Mouse (Mus musculus): ENCODE results near the gene Rufy4. TPM values are rescaled to one million over a fixed set of nuclear protein-coding genes. Genes with fewer than 3 reads are reported as not detected.
A peak's percentile ranks its signal among the peaks of the same experiment; 100 is the strongest.

Gene Rufy4
- total RNA-seq, 2 experiments from 2014 or later: 0.12 to 1.2 TPM

DNA sequence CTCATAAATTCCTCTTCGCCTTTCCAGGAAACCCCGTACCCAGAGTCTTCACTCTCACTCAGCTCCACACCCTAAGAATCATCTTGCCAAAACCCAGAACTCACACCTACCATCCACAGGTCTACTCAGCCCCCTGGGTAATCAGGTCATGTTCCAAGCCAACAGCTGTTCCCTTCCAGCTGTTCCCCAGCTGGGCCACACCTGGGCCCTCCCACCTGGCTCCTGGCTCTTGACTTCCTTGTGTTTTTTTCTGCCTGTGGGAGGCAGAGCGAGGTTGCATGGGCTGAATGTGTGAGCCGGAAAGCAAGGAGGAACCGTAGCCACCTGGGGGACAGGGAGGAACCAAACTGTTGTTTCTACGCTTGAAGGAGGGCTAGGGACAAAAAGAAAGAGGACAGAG, 19.1 kb upstream of the Rufy4 start:
- no peak for DNase-seq

DNA sequence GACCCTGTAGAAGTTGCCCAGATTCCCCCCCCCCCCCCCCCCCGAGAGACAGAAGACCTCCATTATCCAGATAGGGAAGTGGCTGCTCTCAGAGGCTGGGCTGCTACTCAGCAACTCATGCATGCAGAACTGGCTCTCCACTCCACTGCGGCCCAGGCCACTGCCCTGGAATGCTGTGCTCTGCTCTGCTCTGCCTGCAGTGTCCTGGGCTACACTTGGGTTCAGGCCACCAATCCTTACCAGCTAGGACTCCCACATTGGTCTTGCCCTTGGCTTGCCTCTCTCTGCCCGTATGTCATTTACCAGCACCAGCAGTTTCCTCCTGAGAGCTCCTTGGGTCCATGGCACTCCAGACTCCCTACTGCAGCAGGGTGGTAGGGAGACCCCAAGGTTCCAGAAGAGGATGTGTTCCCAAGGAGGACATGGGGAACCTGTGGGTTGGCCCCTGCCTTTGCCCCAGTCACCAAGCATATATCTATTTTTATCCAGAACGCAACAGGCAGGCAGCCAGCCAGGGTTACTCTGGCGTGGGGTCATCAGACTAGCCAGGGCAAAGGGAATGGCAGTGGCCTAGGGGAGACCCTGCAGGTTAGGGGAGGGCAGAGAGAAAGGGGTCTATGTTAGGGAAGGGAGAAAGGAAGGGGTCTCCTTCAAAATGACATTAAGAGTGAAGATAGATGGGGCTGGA, 17.3 kb upstream of the Rufy4 start:
- no peak for DNase-seq

- DNase-seq: no peak
Observed at GRCm38 (mm10) chr1:74109670-74110069, 15.7 kb upstream of the Rufy4 start.

DNA sequence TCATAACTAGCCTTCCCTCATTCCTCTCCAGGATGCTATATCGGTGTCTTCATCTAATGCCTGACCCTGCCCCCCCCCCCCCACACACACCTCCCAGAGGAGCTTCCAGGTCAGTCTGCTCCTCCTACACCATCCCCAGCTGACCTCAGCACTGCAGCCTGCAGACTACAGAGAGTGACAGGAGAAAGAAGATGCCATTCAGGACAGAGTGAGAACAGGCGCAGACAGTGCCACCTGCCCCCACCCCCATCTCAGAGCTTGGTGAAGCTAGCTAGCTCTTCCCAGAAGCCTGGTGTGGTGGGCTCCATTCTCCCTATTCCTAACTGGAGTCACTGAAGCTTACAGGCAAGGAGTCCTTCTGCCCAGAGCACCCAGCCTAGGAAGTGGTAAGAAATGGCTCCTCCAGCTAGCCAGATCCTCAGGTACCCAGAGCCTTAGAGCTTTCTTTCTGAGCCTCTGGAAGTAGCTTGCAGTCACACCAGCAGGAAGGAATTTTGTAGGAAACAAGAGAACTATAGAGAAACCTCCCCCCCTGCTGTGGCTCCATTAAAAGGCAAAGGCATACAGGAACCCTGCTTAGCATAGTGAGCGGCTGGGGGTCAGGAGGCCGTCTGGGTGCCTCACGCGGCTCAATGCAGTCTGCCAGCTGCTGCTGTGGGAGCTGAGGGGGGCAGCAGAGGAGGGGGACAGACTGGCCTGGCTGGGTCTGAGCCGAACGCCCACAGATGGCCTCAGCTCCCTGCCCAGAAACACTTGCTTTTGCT, 14.2 kb upstream of the Rufy4 start:
- DNase-seq: no peak

DNA sequence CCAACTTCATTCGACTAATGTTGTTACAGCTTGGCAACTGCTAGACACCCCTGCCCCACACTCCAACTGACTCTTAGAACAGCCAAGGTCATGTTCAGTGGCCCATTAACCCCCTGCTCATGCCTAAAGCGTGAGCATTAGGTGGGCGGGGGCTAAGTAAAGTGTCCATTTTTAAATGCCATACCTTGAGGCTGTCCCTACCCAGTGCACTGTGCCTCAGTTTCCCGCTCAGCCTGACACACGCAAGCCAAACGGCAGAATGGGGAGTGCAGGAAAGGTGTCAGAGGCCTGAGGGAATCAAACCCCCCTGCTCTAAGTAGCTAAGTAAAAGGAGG, 13.7 kb upstream of the Rufy4 start:
- DNase-seq: no peak

- DNase-seq: no peak
Observed at GRCm38 (mm10) chr1:74113071-74113470, 12.3 kb upstream of the Rufy4 start.

GRCm38 (mm10) chr1:74117876-74118275, 7.5 kb upstream of the Rufy4 start:
- no peak for DNase-seq

GRCm38 (mm10) chr1:74119115-74119514, 6.2 kb upstream of the Rufy4 start:
- no peak for DNase-seq

- no peak for DNase-seq
Observed at GRCm38 (mm10) chr1:74121138-74121537, 4.2 kb upstream of the Rufy4 start.

- peak; percentile 55 for DNase-seq
Observed at GRCm38 (mm10) chr1:74121821-74122576, 3.3 kb upstream of the Rufy4 start.

DNA sequence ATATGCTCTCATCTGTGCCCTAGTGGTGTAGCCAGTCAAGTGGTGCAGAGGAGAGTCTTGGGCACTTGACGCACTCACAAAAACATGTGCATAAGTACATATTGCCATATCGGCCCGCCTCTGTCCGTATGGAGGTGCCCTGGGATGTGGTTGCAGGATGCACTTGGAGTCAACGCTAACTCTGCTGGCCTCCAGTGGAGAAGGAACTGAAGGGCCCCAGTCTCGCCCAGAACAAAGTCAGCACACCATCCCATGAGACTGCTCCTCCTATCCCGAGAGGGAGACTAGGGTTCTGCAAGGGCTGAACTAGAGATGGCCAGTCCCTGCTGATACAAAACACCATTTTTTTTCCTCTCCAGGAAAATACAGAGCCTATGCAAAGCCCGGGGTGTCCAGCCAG, 2.1 kb upstream of the Rufy4 start:
- DNase-seq: no peak

GRCm38 (mm10) chr1:74124021-74124981, 1.0 kb upstream of the Rufy4 start, which contains the start of gene Tns1:
Tns1 (minus strand) TSS chr1:74124449.
- DNase-seq: peak; percentile 44

- DNase-seq: no peak
Observed at GRCm38 (mm10) chr1:74130883-74131659, 5.7 kb downstream of the Rufy4 start.

GRCm38 (mm10) chr1:74132011-74132410, 6.7 kb downstream of the Rufy4 start:
- no peak for DNase-seq

- DNase-seq: no peak
Observed at GRCm38 (mm10) chr1:74133954-74134353, 8.6 kb downstream of the Rufy4 start.

GRCm38 (mm10) chr1:74135326-74135950, 10.1 kb downstream of the Rufy4 start:
- no peak for DNase-seq

DNA sequence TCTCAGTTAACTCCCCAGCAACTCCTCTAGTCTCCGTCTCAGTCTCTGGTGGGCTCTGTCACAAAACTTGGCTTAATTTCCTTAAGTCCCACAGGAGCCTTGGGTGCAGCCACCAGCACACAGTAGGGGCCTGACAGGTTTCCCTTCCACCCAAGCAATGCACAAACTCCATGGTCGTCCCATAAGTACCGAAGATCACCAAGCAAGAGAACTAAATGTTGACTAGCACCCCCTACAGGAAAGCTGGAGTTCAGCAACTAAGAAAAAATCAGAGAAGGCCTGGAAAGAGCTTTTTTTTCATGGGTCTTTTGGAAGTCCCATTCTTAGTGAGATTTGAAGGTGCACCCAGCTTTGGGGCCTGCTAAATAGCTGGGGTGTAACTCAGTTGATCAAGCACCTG, 14.1 kb downstream of the Rufy4 start:
- DNase-seq: no peak

GRCm38 (mm10) chr1:74141781-74142180, 16.4 kb downstream of the Rufy4 start:
- DNase-seq: no peak

DNA sequence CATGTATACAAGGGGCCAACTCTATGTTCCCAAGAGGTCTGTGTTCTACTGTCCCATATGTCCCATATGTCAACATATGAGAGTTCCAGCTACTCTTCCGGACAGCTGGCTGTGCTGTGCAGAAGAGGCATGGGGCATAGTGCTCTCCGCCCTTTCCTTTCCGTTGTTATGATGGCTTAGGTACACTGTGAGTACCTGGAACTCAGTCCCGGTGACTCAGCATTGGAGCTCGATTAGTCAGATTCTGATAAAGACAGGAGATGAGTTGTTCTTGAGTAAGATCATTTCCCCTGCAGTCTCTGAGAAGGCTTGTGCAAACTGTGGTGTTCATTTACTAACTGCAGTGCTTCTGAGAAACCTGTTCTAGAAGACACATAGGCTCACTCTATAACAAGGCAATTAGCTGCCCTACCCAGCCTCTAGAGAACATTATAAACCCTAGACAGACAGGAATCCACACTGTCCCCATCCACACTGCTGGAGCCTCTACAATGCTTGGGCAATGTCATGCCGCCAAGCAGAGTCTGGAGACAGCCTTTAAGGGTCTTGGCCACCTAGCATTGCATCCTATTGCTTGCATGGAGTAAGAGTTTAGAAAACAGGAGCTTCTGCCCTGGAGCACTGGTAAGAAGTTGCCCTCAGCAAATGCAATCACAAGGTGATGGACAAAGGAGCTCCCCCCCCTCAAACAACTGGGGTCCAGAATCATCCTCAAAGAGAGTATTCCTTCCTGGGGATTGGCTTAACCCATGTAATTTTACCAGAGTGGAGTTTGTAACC, 24.0 kb downstream of the Rufy4 start:
- no peak for DNase-seq

DNA sequence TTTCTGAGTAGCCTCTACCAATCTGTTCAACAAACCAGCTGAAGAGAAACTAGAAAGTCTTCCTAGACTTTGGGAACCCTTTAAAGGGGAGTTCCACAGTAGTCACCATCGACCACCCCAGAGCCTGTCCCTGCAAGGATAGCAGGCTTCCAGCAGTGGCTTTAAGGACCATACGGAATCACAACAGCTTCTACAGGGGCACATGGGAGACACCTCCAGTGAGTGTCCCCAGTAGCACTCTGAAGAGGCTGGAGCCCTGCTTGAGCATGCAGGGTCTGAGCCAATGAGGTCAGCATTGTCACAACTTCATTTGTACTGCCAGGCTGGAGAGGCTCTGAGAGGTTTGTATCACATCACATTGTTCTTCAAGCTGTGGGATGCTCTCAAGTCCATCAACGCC, 24.8 kb downstream of the Rufy4 start:
- no peak for DNase-seq

Data from gastrocnemius, postnatal 10 days (tissue).